Mouse (Mus musculus): ENCODE data around the gene Ccdc38.

The Ccdc38 gene

GRCm38 (mm10) chr10:93608051-93608450, 67.6 kb downstream of the Ccdc38 start:
- peak; percentile 66 for DNase-seq (ENCODE audit: low read depth, low spot score)

GRCm38 (mm10) chr10:93609236-93609635, 68.8 kb downstream of the Ccdc38 start:
- no peak for DNase-seq (ENCODE audit: low read depth, low spot score)

- no peak for DNase-seq (ENCODE audit: low read depth, low spot score)
Measured at GRCm38 (mm10) chr10:93610896-93611295, 70.5 kb downstream of the Ccdc38 start.

GRCm38 (mm10) chr10:93611419-93612007, 71.1 kb downstream of the Ccdc38 start:
- peak; percentile 78 for DNase-seq (ENCODE audit: low read depth, low spot score)

GRCm38 (mm10) chr10:93614850-93615249, 74.4 kb downstream of the Ccdc38 start:
- DNase-seq (ENCODE audit: low read depth, low spot score), result peak; percentile 50

GRCm38 (mm10) chr10:93620438-93621179, 80.2 kb downstream of the Ccdc38 start:
- DNase-seq (ENCODE audit: low read depth, low spot score), result no peak

GRCm38 (mm10) chr10:93623725-93624124, 83.3 kb downstream of the Ccdc38 start:
- DNase-seq (ENCODE audit: low read depth, low spot score), result no peak

GRCm38 (mm10) chr10:93624151-93624550, 83.7 kb downstream of the Ccdc38 start:
- no peak for DNase-seq (ENCODE audit: low read depth, low spot score)

GRCm38 (mm10) chr10:93630310-93630709, 89.9 kb downstream of the Ccdc38 start:
- no peak for DNase-seq (ENCODE audit: low read depth, low spot score)

GRCm38 (mm10) chr10:93632086-93632485, 91.7 kb downstream of the Ccdc38 start:
- DNase-seq (ENCODE audit: low read depth, low spot score), result no peak

GRCm38 (mm10) chr10:93633563-93633962, 93.1 kb downstream of the Ccdc38 start:
- no peak for DNase-seq (ENCODE audit: low read depth, low spot score)

Measured in CD4-positive, CD25-positive, alpha-beta regulatory T cell, adult 2 months (primary cell).